Mouse (Mus musculus) B cell, adult (primary cell): ENCODE data around the gene Glipr1l2. TPM values are rescaled to one million over a fixed set of nuclear protein-coding genes. Genes with fewer than 3 reads are reported as not detected.

Experiments used
- total RNA-seq: library from RNA; stranded (reverse); gene quantifications from 4 replicates; pipeline ENCODE4 v1.2.4, GENCODE M21; 2023; ENCODE audit not compliant: inconsistent age

Glipr1l2 gene
- not detected in 4 replicates for total RNA-seq

GRCm38 (mm10) chr10:112083157-112083556 lies at the start of gene Glipr1l2:
Glipr1l2 (plus strand) TSS chr10:112083354.

GRCm38 (mm10) chr10:112059702-112060582 lies 23.2 kb upstream of the Glipr1l2 start, which contains the start of gene Glipr1l1:
Glipr1l1 (plus strand) TSS chr10:112060189.

Other genes starting within 250 kb of the Glipr1l2 start
- gene Krr1, start 110.7 kb upstream of the Glipr1l2 start, total RNA-seq, result 47.0 to 60.1 TPM (median 48.1 TPM) in 4 replicates
- gene Glipr1, start 80.7 kb upstream of the Glipr1l2 start, total RNA-seq, result 30.1 to 32.7 TPM (median 32.0 TPM) in 4 replicates
- not detected in 4 replicates for gene Glipr1l1, start 23.2 kb upstream of the Glipr1l2 start, total RNA-seq
- not detected in 4 replicates for gene Glipr1l3, start 77.0 kb downstream of the Glipr1l2 start, total RNA-seq
- gene Caps2, start 80.3 kb downstream of the Glipr1l2 start, total RNA-seq, result not detected in 4 replicates
- not detected in 4 replicates for gene Kcnc2, start 187.8 kb downstream of the Glipr1l2 start, total RNA-seq